Comparison of ENCODE assay signal across 28 mouse cellular contexts in the genomic region with DNA sequence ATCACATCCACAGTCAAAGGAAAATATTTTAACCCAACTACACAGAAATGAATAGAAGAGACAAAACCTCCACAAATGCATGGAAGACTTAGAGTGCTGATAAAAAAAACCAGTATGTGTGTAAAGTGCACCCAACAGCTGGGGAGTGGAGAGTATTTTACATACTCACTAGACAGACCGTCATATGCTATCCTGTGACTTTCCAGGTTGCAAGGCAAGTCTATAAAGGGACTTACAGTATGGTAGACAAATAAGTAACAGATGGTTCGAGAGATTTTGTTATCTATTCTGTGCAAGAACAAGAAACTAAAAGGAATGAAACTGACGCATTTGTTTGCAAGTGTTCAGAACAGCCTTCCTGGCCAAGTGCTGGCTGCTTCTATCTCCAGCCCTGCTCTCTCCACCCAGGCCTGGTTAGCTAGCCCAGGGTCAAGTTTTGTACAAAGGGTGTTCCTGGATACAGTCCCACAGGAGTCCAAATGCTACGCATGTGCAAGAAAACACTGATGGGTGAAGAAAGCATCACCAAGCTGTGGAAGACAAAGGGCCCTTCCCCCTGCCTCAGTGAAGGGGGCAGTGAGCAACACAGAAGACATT.
DNase-seq lines count a peak whose midpoint lies in the region; ATAC-seq and TF ChIP-seq lines count a peak whose summit lies in the region.
"Had no signal": no experiment of that assay in that cellular context is flagged by ENCODE, and none has a peak within 500 bp of the region (broad histone marks: within the 10 kb centered on the region; RNA-seq: fewer than 3 reads in every experiment).

No protein-coding gene starts in this region.

- no peak for TF ChIP-seq CTCF in forebrain, postnatal 0 days (IDR thresholded peaks at IDR 0.05; ENCODE audit: low read depth)
- TF ChIP-seq CTCF in brain, embryonic 14.5 days (IDR thresholded peaks at IDR 0.05; ENCODE audit: borderline replicate concordance, extremely low read depth, insufficient read depth, insufficient read length): no peak

- WGBS in forebrain, postnatal 0 days: 55% methylated on average over 4 of the region's 4 CpGs
- WGBS in forebrain, embryonic 12.5 days: 82% methylated on average over 4 of the region's 4 CpGs
- 79% methylated on average over 4 of the region's 4 CpGs for WGBS in heart, embryonic 10.5 days
- WGBS in heart, embryonic 11.5 days (ENCODE audit: insufficient replicate concordance): 70% methylated on average over 4 of the region's 4 CpGs
- WGBS in liver, embryonic 16.5 days (ENCODE audit: insufficient replicate concordance): 42% methylated on average over 4 of the region's 4 CpGs
- WGBS in midbrain, embryonic 16.5 days: 83% methylated on average over 4 of the region's 4 CpGs

- no peaks in the 10 kb centered on the region for H3K27me3 ChIP-seq in forebrain, postnatal 0 days (ENCODE audit: insufficient read depth, low read length)
- H3K27me3 ChIP-seq in forebrain, embryonic 12.5 days: no peaks in the 10 kb centered on the region
- no peaks in the 10 kb centered on the region for H3K27me3 ChIP-seq in heart, embryonic 10.5 days (ENCODE audit: insufficient read depth, poor library complexity, severe bottlenecking)
- no peaks in the 10 kb centered on the region for H3K27me3 ChIP-seq in heart, embryonic 11.5 days (ENCODE audit: control insufficient read depth, insufficient read depth, low read length)
- H3K27me3 ChIP-seq in liver, embryonic 16.5 days (ENCODE audit: control insufficient read depth, insufficient read depth, low read depth, low read length): no peaks in the 10 kb centered on the region
- no peaks in the 10 kb centered on the region for H3K27me3 ChIP-seq in midbrain, embryonic 16.5 days (ENCODE audit: control insufficient read depth, insufficient read depth, low read depth, low read length)
- H3K27me3 ChIP-seq: embryonic facial prominence, embryonic 12.5 days; forebrain, embryonic 15.5 days; midbrain, embryonic 13.5 days; neural tube, embryonic 13.5 days had no signal

- no peaks in the 10 kb centered on the region for H3K36me3 ChIP-seq in forebrain, postnatal 0 days (ENCODE audit: insufficient read depth)
- H3K36me3 ChIP-seq in forebrain, embryonic 12.5 days (replicated peaks): no peaks in the 10 kb centered on the region
- no peaks in the 10 kb centered on the region for H3K36me3 ChIP-seq in heart, embryonic 10.5 days
- no peaks in the 10 kb centered on the region for H3K36me3 ChIP-seq in heart, embryonic 11.5 days (ENCODE audit: control insufficient read depth, insufficient read depth, low read length)
- no peaks in the 10 kb centered on the region for H3K36me3 ChIP-seq in liver, embryonic 16.5 days (ENCODE audit: control insufficient read depth, insufficient read depth)
- no peaks in the 10 kb centered on the region for H3K36me3 ChIP-seq in midbrain, embryonic 16.5 days (ENCODE audit: control insufficient read depth, insufficient read depth, low read length)
- H3K36me3 ChIP-seq: embryonic facial prominence, embryonic 12.5 days; forebrain, embryonic 15.5 days; limb, embryonic 13.5 days; midbrain, embryonic 13.5 days; neural tube, embryonic 13.5 days had no signal

- no peak overlapping the region for H3K4me3 ChIP-seq in forebrain, postnatal 0 days (ENCODE audit: low read depth, low read length)
- no peak overlapping the region for H3K4me3 ChIP-seq in forebrain, embryonic 12.5 days (replicated peaks)
- H3K4me3 ChIP-seq in heart, embryonic 10.5 days: no peak overlapping the region
- H3K4me3 ChIP-seq in heart, embryonic 11.5 days (ENCODE audit: low read depth, low read length): no peak overlapping the region
- H3K4me3 ChIP-seq in liver, embryonic 16.5 days (ENCODE audit: low read depth, low read length): no peak overlapping the region
- H3K4me3 ChIP-seq in midbrain, embryonic 16.5 days (ENCODE audit: low read depth, low read length): no peak overlapping the region
- H3K4me3 ChIP-seq: embryonic facial prominence, embryonic 12.5 days; forebrain, embryonic 15.5 days; layer of hippocampus, adult 2 months; limb, embryonic 13.5 days; midbrain, embryonic 13.5 days; neural tube, embryonic 13.5 days had no signal

- H3K4me1 ChIP-seq in forebrain, postnatal 0 days (ENCODE audit: insufficient read depth): no peaks in the 10 kb centered on the region
- H3K4me1 ChIP-seq in forebrain, embryonic 12.5 days: no peaks in the 10 kb centered on the region
- peaks cover 13% of the 10 kb centered on the region for H3K4me1 ChIP-seq in heart, embryonic 10.5 days
- peaks cover 4% of the 10 kb centered on the region; the same call in 1 of the 2 replicates for H3K4me1 ChIP-seq in heart, embryonic 11.5 days (ENCODE audit: control insufficient read depth, insufficient read depth, low read length)
- no peaks in the 10 kb centered on the region for H3K4me1 ChIP-seq in liver, embryonic 16.5 days (ENCODE audit: control insufficient read depth, low read depth, low read length)
- no peaks in the 10 kb centered on the region for H3K4me1 ChIP-seq in midbrain, embryonic 16.5 days (ENCODE audit: control insufficient read depth, insufficient read depth, low read length)
- H3K4me1 ChIP-seq: embryonic facial prominence, embryonic 12.5 days; forebrain, embryonic 15.5 days; limb, embryonic 13.5 days; midbrain, embryonic 13.5 days; neural tube, embryonic 13.5 days had no signal

- ATAC-seq in forebrain, postnatal 0 days: peak; percentile 82
- ATAC-seq in forebrain, embryonic 12.5 days (ENCODE audit: low FRiP score): no peak
- no peak for ATAC-seq in heart, embryonic 11.5 days (replicated peaks; ENCODE audit: insufficient number of reproducible peaks, low FRiP score, low TSS enrichment)
- ATAC-seq in liver, embryonic 16.5 days (ENCODE audit: low read depth): 0 out of 2 replicates have a peak, but pooled peaks have one; percentile 11
- no peak for ATAC-seq in midbrain, embryonic 16.5 days
- ATAC-seq: CD4-positive, CD25-positive, alpha-beta regulatory T cell, adult 4 months; forebrain, embryonic 15.5 days; hindbrain, postnatal 0 days; intestine, postnatal 0 days; midbrain, embryonic 13.5 days had no signal

- no peaks in the 10 kb centered on the region for H3K9me3 ChIP-seq in forebrain, postnatal 0 days (ENCODE audit: low read length)
- no peaks in the 10 kb centered on the region for H3K9me3 ChIP-seq in forebrain, embryonic 12.5 days
- no peaks in the 10 kb centered on the region for H3K9me3 ChIP-seq in heart, embryonic 10.5 days
- H3K9me3 ChIP-seq in heart, embryonic 11.5 days (replicated peaks; ENCODE audit: control insufficient read depth, low read length): no peaks in the 10 kb centered on the region
- no peaks in the 10 kb centered on the region for H3K9me3 ChIP-seq in liver, embryonic 16.5 days (replicated peaks; ENCODE audit: control insufficient read depth, low read length)
- H3K9me3 ChIP-seq in midbrain, embryonic 16.5 days (replicated peaks; ENCODE audit: control insufficient read depth, low read length, poor library complexity, severe bottlenecking): no peaks in the 10 kb centered on the region
- H3K9me3 ChIP-seq: embryonic facial prominence, embryonic 12.5 days; forebrain, embryonic 15.5 days; limb, embryonic 13.5 days; midbrain, embryonic 13.5 days; neural tube, embryonic 13.5 days had no signal

- no peak for TF ChIP-seq POLR2A in brain, embryonic 14.5 days (IDR thresholded peaks at IDR 0.05; ENCODE audit: borderline replicate concordance, extremely low read depth, insufficient read depth, insufficient read length, poor library complexity, severe bottlenecking)

- H3K9ac ChIP-seq in forebrain, postnatal 0 days: no peak overlapping the region
- no peak overlapping the region for H3K9ac ChIP-seq in forebrain, embryonic 12.5 days
- no peak overlapping the region for H3K9ac ChIP-seq in heart, embryonic 11.5 days (ENCODE audit: low read depth, low read length)
- no peak overlapping the region for H3K9ac ChIP-seq in liver, embryonic 16.5 days (ENCODE audit: low read depth, low read length)
- no peak overlapping the region for H3K9ac ChIP-seq in midbrain, embryonic 16.5 days (ENCODE audit: low read depth, low read length)
- H3K9ac ChIP-seq: embryonic facial prominence, embryonic 12.5 days; forebrain, embryonic 15.5 days; limb, embryonic 13.5 days; midbrain, embryonic 13.5 days; neural tube, embryonic 13.5 days had no signal

- peak; percentile 41 for DNase-seq in forebrain, postnatal 0 days
- no peak for DNase-seq in heart, embryonic 10.5 days (ENCODE audit: low spot score)
- DNase-seq in brain, embryonic 14.5 days (ENCODE audit: low read depth): peak; percentile 24
- DNase-seq in thymus, postnatal 4 days: no peak
- DNase-seq: adrenal gland, postnatal 14 days; cerebellum, adult 11-12 months; cerebellum, postnatal 14 days; gastrocnemius, postnatal 36 days; kidney, postnatal 25 days; lung, adult 2 months; lung, postnatal 14 days; retina, postnatal 1 day; right cerebral cortex, postnatal 25 days; spleen, adult 18-20 months; thymus, postnatal 14 days had no signal

- H3K4me2 ChIP-seq in forebrain, postnatal 0 days (ENCODE audit: low read depth): no peak overlapping the region
- no peak overlapping the region for H3K4me2 ChIP-seq in forebrain, embryonic 12.5 days
- no peak overlapping the region for H3K4me2 ChIP-seq in heart, embryonic 11.5 days
- no peak overlapping the region for H3K4me2 ChIP-seq in liver, embryonic 16.5 days (ENCODE audit: low read depth, low read length)
- H3K4me2 ChIP-seq in midbrain, embryonic 16.5 days (ENCODE audit: low read length): no peak overlapping the region
- H3K4me2 ChIP-seq: embryonic facial prominence, embryonic 12.5 days; forebrain, embryonic 15.5 days; limb, embryonic 13.5 days; midbrain, embryonic 13.5 days; neural tube, embryonic 13.5 days had no signal

- no peak overlapping the region for H3K27ac ChIP-seq in forebrain, postnatal 0 days (ENCODE audit: low read depth, low read length)
- H3K27ac ChIP-seq in forebrain, embryonic 12.5 days: no peak overlapping the region
- H3K27ac ChIP-seq in heart, embryonic 10.5 days: peak overlapping the region; percentile 67
- H3K27ac ChIP-seq in heart, embryonic 11.5 days (ENCODE audit: low read depth, low read length): no peak overlapping the region
- H3K27ac ChIP-seq in liver, embryonic 16.5 days (ENCODE audit: low read length): no peak overlapping the region
- H3K27ac ChIP-seq in midbrain, embryonic 16.5 days (ENCODE audit: low read length): no peak overlapping the region
- H3K27ac ChIP-seq: embryonic facial prominence, embryonic 12.5 days; forebrain, embryonic 15.5 days; hindbrain, postnatal 0 days; layer of hippocampus, adult 2 months; limb, embryonic 13.5 days; midbrain, embryonic 13.5 days; neural tube, embryonic 13.5 days had no signal

Comparison
In these comparisons a context has a peak if more than half of its experiments do, and no peak if none do; other contexts are left out.
1. ATAC-seq: peak in forebrain, postnatal 0 days (single experiment) and liver, embryonic 16.5 days (single experiment); none in forebrain, embryonic 12.5 days (single experiment), heart, embryonic 11.5 days (single experiment) and midbrain, embryonic 16.5 days (single experiment).
2. DNase-seq: peak in forebrain, postnatal 0 days (single experiment) and brain, embryonic 14.5 days (single experiment); none in heart, embryonic 10.5 days (single experiment) and thymus, postnatal 4 days (single experiment).